Mouse (Mus musculus): Measurements from ENCODE around the gene Mthfd1l. TPM values are rescaled to one million over a fixed set of nuclear protein-coding genes. Genes with fewer than 3 reads are reported as not detected.

Mthfd1l gene
- polyA plus RNA-seq, 1 experiment from 2014 or later: 5.5 TPM

DNA sequence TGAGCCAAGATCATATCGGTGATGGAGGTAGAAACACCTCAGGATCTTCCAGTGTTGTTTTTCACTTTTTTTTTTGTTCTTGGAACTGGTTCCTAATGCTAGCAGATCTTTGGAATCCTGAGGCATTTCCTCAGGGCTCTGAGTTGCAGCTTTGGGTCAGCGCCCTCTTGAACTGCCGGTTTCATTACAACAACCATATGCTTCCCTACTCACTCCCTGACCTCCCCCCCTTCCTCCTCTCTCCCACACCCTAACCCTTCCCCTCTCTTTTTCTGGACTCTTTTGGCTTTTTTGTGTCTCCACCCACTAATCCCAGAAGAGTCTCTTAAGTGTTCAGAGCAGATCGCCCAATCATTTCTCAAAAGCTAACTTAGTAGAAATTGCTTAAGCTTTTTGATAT is 156.0 kb downstream of the Mthfd1l start:
- H3K27ac ChIP-seq (replicated peaks): peak overlapping the region; percentile 8; the same call in 1 of the 2 replicates
- no peak for TF ChIP-seq CTCF (IDR thresholded peaks at IDR 0.05; ENCODE audit: low read depth)
- no peak for TF ChIP-seq EP300 (optimal IDR thresholded peaks at IDR 0.05)
- H3K27me3 ChIP-seq (ENCODE audit: control insufficient read depth, insufficient read depth, low read length): no peaks in the 10 kb centered on the region
- DNase-seq (ENCODE audit: low spot score): no peak
- no peak overlapping the region for H3K4me2 ChIP-seq (replicated peaks; ENCODE audit: low read depth)
- H3K9me3 ChIP-seq (ENCODE audit: control insufficient read depth, low read length): no peaks in the 10 kb centered on the region
- no peaks in the 10 kb centered on the region for H3K36me3 ChIP-seq (ENCODE audit: control insufficient read depth, insufficient read depth, low read length)
- no peak overlapping the region for H3K9ac ChIP-seq (ENCODE audit: low read length)
- 0 out of 2 replicates have a peak, but pooled peaks have one; percentile 48 for ATAC-seq (ENCODE audit: low FRiP score, low TSS enrichment)
- H3K4me1 ChIP-seq (replicated peaks; ENCODE audit: control insufficient read depth, insufficient read depth): 0 out of 2 replicates have a peak, but pooled peaks cover 4% of the 10 kb centered on the region
- H3K4me3 ChIP-seq (ENCODE audit: low read depth, low read length): no peak overlapping the region
- WGBS: 58% methylated on average over 4 of the region's 4 CpGs

GRCm38 (mm10) chr10:4129461-4129860 is 156.5 kb downstream of the Mthfd1l start:
- TF ChIP-seq EP300 (optimal IDR thresholded peaks at IDR 0.05) (no peak), CTCF (IDR thresholded peaks at IDR 0.05; ENCODE audit: low read depth) (no peak)
- Histone ChIP-seq H3K4me2 (replicated peaks; ENCODE audit: low read depth) (no peak overlapping the region), H3K27ac (replicated peaks) (peak overlapping the region; percentile 53; the same call in 1 of the 2 replicates), H3K9me3 (ENCODE audit: control insufficient read depth, low read length) (no peaks in the 10 kb centered on the region), H3K36me3 (ENCODE audit: control insufficient read depth, insufficient read depth, low read length) (no peaks in the 10 kb centered on the region), H3K4me1 (replicated peaks; ENCODE audit: control insufficient read depth, insufficient read depth) (0 out of 2 replicates have a peak, but pooled peaks cover 4% of the 10 kb centered on the region), H3K27me3 (ENCODE audit: control insufficient read depth, insufficient read depth, low read length) (no peaks in the 10 kb centered on the region), H3K9ac (ENCODE audit: low read length) (no peak overlapping the region), H3K4me3 (ENCODE audit: low read depth, low read length) (no peak overlapping the region)
- WGBS: 62% methylated on average over 8 of the region's 8 CpGs
- ATAC-seq (ENCODE audit: low FRiP score, low TSS enrichment) (no peak), DNase-seq (ENCODE audit: low spot score) (no peak)

DNA sequence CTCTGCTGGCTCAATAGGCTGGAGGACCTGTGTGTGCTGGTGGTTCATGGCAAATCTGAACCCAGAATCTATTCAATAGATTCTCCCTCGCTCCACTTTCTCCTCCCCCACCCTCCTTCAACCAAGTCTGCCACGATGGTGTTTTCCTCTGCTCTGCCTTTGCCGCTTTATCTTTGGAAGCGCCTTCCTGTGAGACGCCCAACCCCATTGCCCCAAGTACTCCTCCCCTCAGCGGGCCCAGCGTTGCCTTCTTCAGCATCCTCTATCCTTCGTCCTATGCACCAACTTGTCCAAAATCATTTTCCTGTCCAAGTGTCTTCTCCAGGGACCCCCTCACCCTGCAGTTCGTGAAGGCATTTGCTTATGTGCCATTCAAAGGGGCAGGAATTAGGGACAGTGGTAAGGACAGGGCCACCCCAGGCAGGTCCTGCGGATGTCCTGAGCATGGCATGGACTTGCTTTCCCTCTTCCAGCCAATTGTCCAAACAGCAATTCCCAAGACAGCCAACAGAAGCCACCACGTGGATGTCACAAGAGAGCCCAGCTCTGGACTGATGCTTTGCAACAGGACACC is 157.2 kb downstream of the Mthfd1l start:
- H3K27ac ChIP-seq (replicated peaks): peak overlapping the region; percentile 53; the same call in 1 of the 2 replicates
- DNase-seq (ENCODE audit: low spot score): no peak

GRCm38 (mm10) chr10:4132735-4133134 is 159.8 kb downstream of the Mthfd1l start:
- WGBS: 47% methylated on average over 7 of the region's 7 CpGs

More for the DNA sequence above, 157.2 kb downstream of the Mthfd1l start:
- H3K27me3 ChIP-seq (ENCODE audit: control insufficient read depth, insufficient read depth, low read length): no peaks in the 10 kb centered on the region
- no peak overlapping the region for H3K9ac ChIP-seq (ENCODE audit: low read length)
- H3K4me3 ChIP-seq (ENCODE audit: low read depth, low read length): no peak overlapping the region
- H3K4me2 ChIP-seq (replicated peaks; ENCODE audit: low read depth): no peak overlapping the region
- no peaks in the 10 kb centered on the region for H3K36me3 ChIP-seq (ENCODE audit: control insufficient read depth, insufficient read depth, low read length)
- TF ChIP-seq EP300 (optimal IDR thresholded peaks at IDR 0.05) (no peak), CTCF (IDR thresholded peaks at IDR 0.05; ENCODE audit: low read depth) (no peak)
- H3K9me3 ChIP-seq (ENCODE audit: control insufficient read depth, low read length): no peaks in the 10 kb centered on the region
- no peak for ATAC-seq (ENCODE audit: low FRiP score, low TSS enrichment)
- 0 out of 2 replicates have a peak, but pooled peaks cover 4% of the 10 kb centered on the region for H3K4me1 ChIP-seq (replicated peaks; ENCODE audit: control insufficient read depth, insufficient read depth)
- WGBS: 81% methylated on average over 11 of the region's 11 CpGs

DNA sequence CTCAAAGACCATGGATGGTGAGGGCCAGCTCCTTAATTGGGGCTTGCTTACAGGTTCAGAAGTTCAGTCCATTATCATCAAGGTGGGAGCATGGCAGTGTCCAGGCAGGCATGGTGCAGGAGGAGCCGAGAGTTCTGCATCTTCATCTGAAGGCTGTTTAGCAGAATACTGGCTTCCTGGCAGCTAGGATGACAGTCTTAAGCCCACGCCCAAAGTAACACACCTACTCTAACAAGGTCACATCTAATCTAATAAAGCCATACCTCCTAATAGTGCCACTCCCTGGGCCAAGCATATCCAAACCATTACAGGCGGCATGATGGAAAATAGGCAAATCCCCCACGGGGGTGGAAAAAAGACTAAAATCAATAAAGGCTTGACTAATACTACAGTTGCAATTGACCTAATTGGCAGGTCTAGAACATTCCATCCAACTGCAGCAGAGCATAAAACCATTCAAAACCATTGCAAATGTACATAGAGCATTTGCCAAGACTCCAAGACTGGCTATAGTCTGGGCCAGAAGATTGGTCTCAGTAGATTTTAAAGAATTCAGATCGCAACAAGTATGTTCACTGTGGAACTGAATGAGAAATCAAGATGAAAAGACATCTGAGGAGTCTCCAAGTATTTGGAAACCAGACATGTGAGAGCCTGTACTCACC is 162.3 kb downstream of the Mthfd1l start:
- Histone ChIP-seq H3K4me1 (replicated peaks; ENCODE audit: control insufficient read depth, insufficient read depth) (no peaks in the 10 kb centered on the region), H3K4me2 (replicated peaks; ENCODE audit: low read depth) (no peak overlapping the region), H3K4me3 (ENCODE audit: low read depth, low read length) (no peak overlapping the region), H3K9ac (ENCODE audit: low read length) (no peak overlapping the region), H3K27ac (replicated peaks) (no peak overlapping the region), H3K36me3 (ENCODE audit: control insufficient read depth, insufficient read depth, low read length) (no peaks in the 10 kb centered on the region), H3K27me3 (ENCODE audit: control insufficient read depth, insufficient read depth, low read length) (no peaks in the 10 kb centered on the region), H3K9me3 (ENCODE audit: control insufficient read depth, low read length) (no peaks in the 10 kb centered on the region)
- ATAC-seq (ENCODE audit: low FRiP score, low TSS enrichment) (no peak), DNase-seq (ENCODE audit: low spot score) (no peak)
- 85% methylated on average over 5 of the region's 5 CpGs for WGBS
- TF ChIP-seq CTCF (IDR thresholded peaks at IDR 0.05; ENCODE audit: low read depth) (no peak), EP300 (optimal IDR thresholded peaks at IDR 0.05) (no peak)

More at GRCm38 (mm10) chr10:4132735-4133134, 159.8 kb downstream of the Mthfd1l start:
- Histone ChIP-seq H3K9me3 (ENCODE audit: control insufficient read depth, low read length) (no peaks in the 10 kb centered on the region), H3K9ac (ENCODE audit: low read length) (no peak overlapping the region), H3K4me3 (ENCODE audit: low read depth, low read length) (no peak overlapping the region), H3K27ac (replicated peaks) (no peak overlapping the region), H3K4me2 (replicated peaks; ENCODE audit: low read depth) (no peak overlapping the region), H3K36me3 (ENCODE audit: control insufficient read depth, insufficient read depth, low read length) (no peaks in the 10 kb centered on the region), H3K27me3 (ENCODE audit: control insufficient read depth, insufficient read depth, low read length) (no peaks in the 10 kb centered on the region), H3K4me1 (replicated peaks; ENCODE audit: control insufficient read depth, insufficient read depth) (no peaks in the 10 kb centered on the region)
- peak; percentile 70 for ATAC-seq (ENCODE audit: low FRiP score, low TSS enrichment)
- TF ChIP-seq CTCF (IDR thresholded peaks at IDR 0.05; ENCODE audit: low read depth): no peak
- TF ChIP-seq EP300 (optimal IDR thresholded peaks at IDR 0.05): no peak
- peak; percentile 35 for DNase-seq (ENCODE audit: low spot score)

DNA sequence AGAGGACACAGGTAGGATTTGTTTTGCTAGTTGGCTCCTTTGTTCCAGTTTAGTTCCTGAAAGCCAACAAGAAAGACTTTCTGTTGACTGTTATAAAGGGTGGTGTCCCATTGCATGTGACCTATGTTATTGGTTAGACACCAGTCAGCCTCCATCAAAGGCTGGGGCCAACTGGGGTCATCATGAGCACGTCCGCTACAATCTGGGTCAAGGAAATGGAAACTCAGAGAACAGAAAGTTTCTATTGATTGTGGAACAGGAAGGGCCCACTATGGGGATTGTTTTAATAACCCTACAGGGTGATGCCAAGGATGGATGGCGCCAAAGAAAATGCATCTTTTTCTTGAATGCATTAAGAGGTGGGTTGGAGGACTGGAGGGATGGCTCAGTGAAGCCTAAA is 166.6 kb downstream of the Mthfd1l start:
- DNase-seq (ENCODE audit: low spot score) (no peak), ATAC-seq (ENCODE audit: low FRiP score, low TSS enrichment) (0 out of 2 replicates have a peak, but pooled peaks have one; percentile 21)
- no peak for TF ChIP-seq EP300 (optimal IDR thresholded peaks at IDR 0.05)
- TF ChIP-seq CTCF (IDR thresholded peaks at IDR 0.05; ENCODE audit: low read depth): no peak
- Histone ChIP-seq H3K36me3 (ENCODE audit: control insufficient read depth, insufficient read depth, low read length) (no peaks in the 10 kb centered on the region), H3K27ac (replicated peaks) (no peak overlapping the region), H3K4me3 (ENCODE audit: low read depth, low read length) (no peak overlapping the region), H3K9me3 (ENCODE audit: control insufficient read depth, low read length) (no peaks in the 10 kb centered on the region), H3K27me3 (ENCODE audit: control insufficient read depth, insufficient read depth, low read length) (no peaks in the 10 kb centered on the region), H3K9ac (ENCODE audit: low read length) (no peak overlapping the region), H3K4me1 (replicated peaks; ENCODE audit: control insufficient read depth, insufficient read depth) (no peaks in the 10 kb centered on the region), H3K4me2 (replicated peaks; ENCODE audit: low read depth) (no peak overlapping the region)
- 76% methylated on average over 3 of the region's 3 CpGs for WGBS

Data from stomach, postnatal 0 days (tissue).